Mouse (Mus musculus) gastrocnemius, postnatal 36 days (tissue): ENCODE results near the gene Tmc5. TPM values are rescaled to one million over a fixed set of nuclear protein-coding genes. Genes with fewer than 3 reads are reported as not detected.

ENCODE experiments used
- DNase-seq, 2 experiments: peaks; one replicate each; pipeline ENCODE4 v3.0.0; 2022
- intact Hi-C: fragments of 180-260 bp; cut with DNase I; formaldehyde crosslinking; loops from one replicate; pipeline ENCODE4 v1.15.1; 2025
- total RNA-seq, 2 experiments: library from RNA; stranded (reverse); gene quantifications; 2 replicates each; pipeline ENCODE4 v1.2.3; 2021

Tmc5 gene
- total RNA-seq, 2 experiments from 2014 or later: 0.08 TPM; not detected in 1

GRCm38 (mm10) chr7:118604842-118605241, 7.7 kb downstream of the Tmc5 start:
- intact Hi-C loops: no loop called here
- DNase-seq: no peak

GRCm38 (mm10) chr7:118609815-118610214, 12.7 kb downstream of the Tmc5 start:
- intact Hi-C loops: no loop called here
- DNase-seq: no peak

- intact Hi-C loops: no loop called here
- no peak for DNase-seq
These were observed 13.6 kb downstream of the Tmc5 start for GRCm38 (mm10) chr7:118610721-118611120.

- DNase-seq: no peak
These were observed 14.2 kb downstream of the Tmc5 start for GRCm38 (mm10) chr7:118611185-118611749.

GRCm38 (mm10) chr7:118611933-118612332, 14.8 kb downstream of the Tmc5 start:
- intact Hi-C loops: no loop called here
- no peak for DNase-seq

More at GRCm38 (mm10) chr7:118611185-118611749, 14.2 kb downstream of the Tmc5 start:
- intact Hi-C loops: no loop called here

- no peak for DNase-seq
- intact Hi-C loops: no loop called here
These were observed 17.0 kb downstream of the Tmc5 start for GRCm38 (mm10) chr7:118614076-118614475.

- intact Hi-C loops: no loop called here
- no peak for DNase-seq
These were observed 21.0 kb downstream of the Tmc5 start for GRCm38 (mm10) chr7:118618104-118618503.

GRCm38 (mm10) chr7:118620243-118620906, 23.3 kb downstream of the Tmc5 start:
- DNase-seq: no peak
- intact Hi-C loops: no loop called here

GRCm38 (mm10) chr7:118621094-118621493, 24.0 kb downstream of the Tmc5 start:
- no peak for DNase-seq
- intact Hi-C loops: no loop called here

- no peak for DNase-seq
- intact Hi-C loops: loop anchor here (5.0 kb wide), 1 partner anchor 50 kb away; no protein-coding TSS in a partner anchor
These were observed 30.6 kb downstream of the Tmc5 start for GRCm38 (mm10) chr7:118627550-118628298.

GRCm38 (mm10) chr7:118633094-118633493, 36.0 kb downstream of the Tmc5 start:
- intact Hi-C loops: no loop called here
- no peak for DNase-seq

- no peak for DNase-seq
- intact Hi-C loops: no loop called here
These were observed 36.9 kb downstream of the Tmc5 start for GRCm38 (mm10) chr7:118633951-118634350.

GRCm38 (mm10) chr7:118637466-118637865, 40.4 kb downstream of the Tmc5 start:
- intact Hi-C loops: no loop called here
- no peak for DNase-seq

- intact Hi-C loops: no loop called here
- DNase-seq: no peak
These were observed 49.1 kb downstream of the Tmc5 start for GRCm38 (mm10) chr7:118646237-118646636.

GRCm38 (mm10) chr7:118649328-118649727, 52.2 kb downstream of the Tmc5 start:
- intact Hi-C loops: no loop called here
- peak; percentile 13 to 18 for DNase-seq

- no peak for DNase-seq
- intact Hi-C loops: no loop called here
These were observed 53.0 kb downstream of the Tmc5 start for GRCm38 (mm10) chr7:118650119-118650518.

GRCm38 (mm10) chr7:118650891-118651290, 53.8 kb downstream of the Tmc5 start:
- intact Hi-C loops: no loop called here
- DNase-seq: no peak

- intact Hi-C loops: no loop called here
- no peak for DNase-seq
These were observed 55.6 kb downstream of the Tmc5 start for GRCm38 (mm10) chr7:118652572-118653295.

GRCm38 (mm10) chr7:118656730-118657129, 59.6 kb downstream of the Tmc5 start:
- DNase-seq: no peak
- intact Hi-C loops: no loop called here

GRCm38 (mm10) chr7:118667773-118668172, 70.7 kb downstream of the Tmc5 start:
- intact Hi-C loops: no loop called here
- no peak for DNase-seq

- intact Hi-C loops: no loop called here
- DNase-seq: no peak
These were observed 73.0 kb downstream of the Tmc5 start for GRCm38 (mm10) chr7:118670142-118670541.
